In the genomic region with DNA sequence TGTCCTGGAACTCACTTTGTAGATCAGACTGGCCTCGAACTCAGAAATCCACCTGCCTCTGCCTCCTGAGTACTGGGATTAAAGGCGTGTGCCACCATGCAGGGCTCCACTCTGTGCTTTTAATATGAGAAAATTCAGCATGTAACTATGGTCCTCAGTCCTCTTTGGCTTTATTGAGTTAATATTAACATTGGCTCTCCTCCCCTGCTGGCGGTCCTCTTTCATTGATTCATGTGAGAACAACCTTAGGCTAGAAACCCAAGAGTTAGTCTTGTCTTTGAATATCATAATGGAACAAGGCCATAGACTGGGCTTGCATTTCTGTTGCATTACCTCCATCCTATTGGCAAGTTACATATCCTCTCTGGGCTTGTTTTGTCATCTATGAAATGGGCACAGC, we compare ENCODE assay signal across 19 mouse cellular contexts.
"Had no signal": no experiment of that assay in that cellular context is flagged by ENCODE, and none has a peak within 500 bp of the region (broad histone marks: within the 10 kb centered on the region; RNA-seq: fewer than 3 reads in every experiment).

No protein-coding gene starts in this region.

- H3K36me3 ChIP-seq: heart, embryonic 10.5 days; heart, embryonic 12.5 days; hindbrain, embryonic 13.5 days; hindbrain, embryonic 15.5 days; limb, embryonic 13.5 days; limb, embryonic 15.5 days had no signal

- H3K9ac ChIP-seq: forebrain, postnatal 0 days; heart, embryonic 12.5 days; hindbrain, embryonic 13.5 days; hindbrain, embryonic 15.5 days; limb, embryonic 13.5 days; limb, embryonic 15.5 days; liver, embryonic 14.5 days had no signal

- ATAC-seq: forebrain, postnatal 0 days; hindbrain, postnatal 0 days; intestine, embryonic 16.5 days had no signal

- H3K27me3 ChIP-seq: heart, embryonic 12.5 days; hindbrain, embryonic 13.5 days; hindbrain, embryonic 15.5 days; limb, embryonic 13.5 days; limb, embryonic 15.5 days had no signal

- H3K9me3 ChIP-seq: heart, embryonic 10.5 days; heart, embryonic 12.5 days; hindbrain, embryonic 13.5 days; hindbrain, embryonic 15.5 days; limb, embryonic 13.5 days; limb, embryonic 15.5 days had no signal

- H3K4me1 ChIP-seq: heart, embryonic 10.5 days; heart, embryonic 12.5 days; hindbrain, embryonic 13.5 days; hindbrain, embryonic 15.5 days; limb, embryonic 15.5 days had no signal

- H3K4me2 ChIP-seq: heart, embryonic 12.5 days; hindbrain, embryonic 13.5 days; hindbrain, embryonic 15.5 days; limb, embryonic 13.5 days; limb, embryonic 15.5 days; liver, embryonic 11.5 days had no signal

- DNase-seq: forebrain, postnatal 0 days; gastrocnemius, postnatal 14 days; gastrocnemius, postnatal 36 days; heart, adult 18-20 months; heart, postnatal 10 days; heart, postnatal 36 days; layer of hippocampus, adult 9-11 months; layer of hippocampus, postnatal 36 days; left cerebral cortex, postnatal 4 days had no signal

- H3K27ac ChIP-seq: heart, embryonic 10.5 days; hindbrain, embryonic 13.5 days; hindbrain, embryonic 15.5 days; hindbrain, postnatal 0 days; limb, embryonic 13.5 days; limb, embryonic 15.5 days; liver, embryonic 14.5 days had no signal

- H3K4me3 ChIP-seq: heart, embryonic 10.5 days; heart, embryonic 12.5 days; hindbrain, embryonic 13.5 days; hindbrain, embryonic 15.5 days; limb, embryonic 13.5 days; limb, embryonic 15.5 days had no signal
